Mouse (Mus musculus) myocyte (in vitro differentiated cells): ENCODE measurements around the gene Rilpl1. TPM values are rescaled to one million over a fixed set of nuclear protein-coding genes. Genes with fewer than 3 reads are reported as not detected.
A peak's percentile ranks its signal among the peaks of the same experiment; 100 is the strongest.

Source experiments
- H3K27me3 ChIP-seq: one replicate; pipeline ENCODE4 v1.6.1; 2011; ENCODE audit not compliant: control insufficient read depth, insufficient read depth, insufficient read length
- H3K36me3 ChIP-seq: one replicate; pipeline ENCODE4 v1.6.1; 2011; ENCODE audit not compliant: control insufficient read depth, insufficient read depth
- H3K4me2 ChIP-seq: one replicate; pipeline ENCODE4 v1.6.1; 2011; ENCODE audit warnings: low read depth, control low read depth
- H3K4me3 ChIP-seq: one replicate; pipeline ENCODE4 v1.5.1; 2011; ENCODE audit warnings: mild to moderate bottlenecking, control low read depth, moderate library complexity
- H3K79me2 ChIP-seq: one replicate; pipeline ENCODE4 v1.6.1; 2011; ENCODE audit not compliant: control insufficient read depth, insufficient read depth
- H3ac ChIP-seq: one replicate; pipeline ENCODE4 v1.6.1; 2011; ENCODE audit not compliant: control insufficient read depth, insufficient read length
- CEBPB ChIP-seq: IDR thresholded peaks from 2 replicates; pipeline ENCODE4 v1.6.1; 2011; ENCODE audit warnings: mild to moderate bottlenecking, moderate library complexity; ENCODE audit not compliant: poor library complexity, insufficient read depth, severe bottlenecking
- E2F4 ChIP-seq: IDR thresholded peaks from one replicate; pipeline ENCODE4 v1.6.1; 2011; ENCODE audit warnings: mild to moderate bottlenecking, control low read depth, moderate library complexity; ENCODE audit not compliant: insufficient read depth
- MAX ChIP-seq: IDR thresholded peaks from one replicate; pipeline ENCODE4 v1.6.1; 2011; ENCODE audit warnings: low read depth, mild to moderate bottlenecking, control low read depth
- MYOD1 ChIP-seq, 3 experiments: IDR thresholded peaks; one replicate each; pipeline ENCODE4 v1.6.1; 2011; ENCODE audit warnings: control low read depth in 2 of 3, low read depth in 2 of 3, mild to moderate bottlenecking in 2 of 3, moderate library complexity in 1 of 3; ENCODE audit not compliant: insufficient read length in 2 of 3, control insufficient read depth in 1 of 3
- MYOG ChIP-seq, 3 experiments: IDR thresholded peaks; one replicate each; pipeline ENCODE4 v1.6.1; 2011; ENCODE audit warnings: control low read depth in 2 of 3, low read depth in 2 of 3, mild to moderate bottlenecking in 2 of 3; ENCODE audit not compliant: insufficient read length in 2 of 3, control insufficient read depth in 1 of 3, insufficient read depth in 1 of 3
- POLR2A ChIP-seq: IDR thresholded peaks from one replicate; pipeline ENCODE4 v1.6.1; 2011; ENCODE audit warnings: low read depth, mild to moderate bottlenecking, control low read depth, moderate library complexity; ENCODE audit not compliant: insufficient read length
- POLR2AphosphoS2 ChIP-seq: IDR thresholded peaks from one replicate; pipeline ENCODE4 v1.6.1; 2011; ENCODE audit warnings: low read depth, control low read depth; ENCODE audit not compliant: insufficient read length
- REST ChIP-seq: IDR thresholded peaks from one replicate; pipeline ENCODE4 v1.6.1; 2011; ENCODE audit warnings: mild to moderate bottlenecking, control low read depth, moderate library complexity; ENCODE audit not compliant: insufficient read depth, insufficient read length
- SRF ChIP-seq: IDR thresholded peaks from one replicate; pipeline ENCODE4 v1.6.1; 2011; ENCODE audit warnings: low read depth; ENCODE audit not compliant: control insufficient read depth, insufficient read length
- TCF12 ChIP-seq: IDR thresholded peaks from one replicate; pipeline ENCODE4 v1.6.1; 2011; ENCODE audit warnings: mild to moderate bottlenecking, control low read depth; ENCODE audit not compliant: poor library complexity, insufficient read depth, severe bottlenecking
- TCF3 ChIP-seq: IDR thresholded peaks from one replicate; pipeline ENCODE4 v1.6.1; 2011; ENCODE audit warnings: low read depth, control low read depth; ENCODE audit not compliant: insufficient read length
- USF1 ChIP-seq: IDR thresholded peaks from one replicate; pipeline ENCODE4 v1.6.1; 2011; ENCODE audit warnings: low read depth, mild to moderate bottlenecking, control low read depth, moderate library complexity
- polyA plus RNA-seq: library from polyadenylated mRNA; unstranded; fragments of >200 nt; fragmentation: generic; extraction: Trizol; gene quantifications from one replicate; pipeline ENCODE4 v1.2.1, GENCODE M21; 2012; ENCODE audit warnings: missing spikeins

Gene Rilpl1
- polyA plus RNA-seq, 1 experiment: 43.1 TPM

- Histone ChIP-seq H3K4me2 (no peak overlapping the region), H3K79me2 (peaks cover 2% of the 10 kb centered on the region), H3K4me3 (no peak overlapping the region), H3K36me3 (no peaks in the 10 kb centered on the region), H3ac (no peak overlapping the region), H3K27me3 (no peaks in the 10 kb centered on the region)
- TF ChIP-seq POLR2AphosphoS2 (no peak), MYOD1 (IDR thresholded peaks at IDR 0.05; ENCODE audit: control insufficient read depth in 1 of 3, insufficient read length in 2 of 3, low read depth in 2 of 3) (peak in 1 of 3 experiments; percentile 63)
Measured at GRCm38 (mm10) chr5:124524943-124525342, 6.2 kb downstream of the Rilpl1 start.

GRCm38 (mm10) chr5:124523032-124523431 is 8.2 kb downstream of the Rilpl1 start:
- no peak for TF ChIP-seq USF1
- TF ChIP-seq MYOG (IDR thresholded peaks at IDR 0.05; ENCODE audit: control insufficient read depth in 1 of 3, insufficient read depth in 1 of 3, insufficient read length in 2 of 3, low read depth in 2 of 3): no peak
- TF ChIP-seq POLR2AphosphoS2: no peak
- TF ChIP-seq CEBPB: no peak
- TF ChIP-seq MAX: no peak
- H3K27me3 ChIP-seq: no peaks in the 10 kb centered on the region
- H3K36me3 ChIP-seq: no peaks in the 10 kb centered on the region
- no peak overlapping the region for H3K4me2 ChIP-seq
- no peaks in the 10 kb centered on the region for H3K79me2 ChIP-seq
- no peak overlapping the region for H3K4me3 ChIP-seq
- no peak overlapping the region for H3ac ChIP-seq

DNA sequence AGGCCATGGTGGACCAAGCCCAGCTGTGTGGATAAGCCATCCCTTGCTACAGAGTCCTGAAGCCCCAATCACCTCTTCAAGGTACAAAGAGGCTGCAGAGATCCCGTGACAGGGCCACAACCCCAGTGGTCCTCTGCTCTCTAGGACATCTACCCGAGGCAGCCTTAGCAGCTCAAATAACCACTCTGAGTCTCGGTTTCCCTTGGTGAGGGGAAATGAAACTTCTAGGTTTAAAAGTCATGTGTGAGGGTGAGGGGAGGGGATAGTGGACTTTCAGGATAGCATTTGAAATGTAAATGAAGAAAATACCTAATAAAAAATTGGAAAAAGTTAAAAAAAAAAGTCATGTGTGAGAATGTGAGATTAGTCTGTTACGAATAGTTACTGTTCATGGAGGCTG is 9.6 kb downstream of the Rilpl1 start:
- Histone ChIP-seq H3K79me2 (no peaks in the 10 kb centered on the region), H3ac (no peak overlapping the region), H3K36me3 (no peaks in the 10 kb centered on the region), H3K27me3 (no peaks in the 10 kb centered on the region), H3K4me2 (no peak overlapping the region), H3K4me3 (no peak overlapping the region)
- no peak for TF ChIP-seq MYOD1 (IDR thresholded peaks at IDR 0.05; ENCODE audit: control insufficient read depth in 1 of 3, insufficient read length in 2 of 3, low read depth in 2 of 3)
- TF ChIP-seq USF1: no peak
- TF ChIP-seq TCF12: no peak
- TF ChIP-seq MAX: no peak
- no peak for TF ChIP-seq REST
- TF ChIP-seq TCF3: no peak
- no peak for TF ChIP-seq E2F4
- no peak for TF ChIP-seq CEBPB
- TF ChIP-seq SRF: no peak
- no peak for TF ChIP-seq MYOG (IDR thresholded peaks at IDR 0.05; ENCODE audit: control insufficient read depth in 1 of 3, insufficient read depth in 1 of 3, insufficient read length in 2 of 3, low read depth in 2 of 3)
- no peak for TF ChIP-seq POLR2A
- no peak for TF ChIP-seq POLR2AphosphoS2

DNA sequence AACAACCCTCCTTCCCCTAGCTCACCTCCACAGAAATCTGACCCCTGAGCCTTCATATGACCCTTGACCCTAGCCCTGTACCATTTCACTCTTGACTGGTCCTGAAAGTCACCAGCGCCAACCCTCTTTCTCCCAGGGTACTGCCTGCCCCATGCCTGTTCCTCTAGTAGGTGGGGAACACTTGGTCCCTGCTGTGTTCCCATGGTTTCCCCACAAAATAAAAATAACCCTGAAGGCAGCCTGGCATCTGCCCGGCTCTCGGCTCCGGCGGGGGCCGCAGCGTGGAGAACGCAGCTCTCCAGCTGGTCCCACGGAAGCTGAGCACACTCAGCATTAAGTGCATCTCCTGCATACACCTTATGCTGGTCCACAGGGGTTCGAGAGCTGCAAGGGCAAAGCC is 12.5 kb downstream of the Rilpl1 start:
- H3K27me3 ChIP-seq: no peaks in the 10 kb centered on the region
- no peak overlapping the region for H3K4me3 ChIP-seq
- TF ChIP-seq E2F4: no peak
- no peak for TF ChIP-seq TCF12
- TF ChIP-seq SRF: no peak
- TF ChIP-seq USF1: no peak
- TF ChIP-seq POLR2A: no peak
- TF ChIP-seq TCF3: no peak
- no peak for TF ChIP-seq MAX
- no peak for TF ChIP-seq REST
- TF ChIP-seq POLR2AphosphoS2: no peak
- TF ChIP-seq MYOG (IDR thresholded peaks at IDR 0.05; ENCODE audit: control insufficient read depth in 1 of 3, insufficient read depth in 1 of 3, insufficient read length in 2 of 3, low read depth in 2 of 3): no peak
- no peak for TF ChIP-seq CEBPB
- TF ChIP-seq MYOD1 (IDR thresholded peaks at IDR 0.05; ENCODE audit: control insufficient read depth in 1 of 3, insufficient read length in 2 of 3, low read depth in 2 of 3): no peak
- H3ac ChIP-seq: no peak overlapping the region
- no peaks in the 10 kb centered on the region for H3K36me3 ChIP-seq
- H3K79me2 ChIP-seq: no peaks in the 10 kb centered on the region
- H3K4me2 ChIP-seq: no peak overlapping the region

DNA sequence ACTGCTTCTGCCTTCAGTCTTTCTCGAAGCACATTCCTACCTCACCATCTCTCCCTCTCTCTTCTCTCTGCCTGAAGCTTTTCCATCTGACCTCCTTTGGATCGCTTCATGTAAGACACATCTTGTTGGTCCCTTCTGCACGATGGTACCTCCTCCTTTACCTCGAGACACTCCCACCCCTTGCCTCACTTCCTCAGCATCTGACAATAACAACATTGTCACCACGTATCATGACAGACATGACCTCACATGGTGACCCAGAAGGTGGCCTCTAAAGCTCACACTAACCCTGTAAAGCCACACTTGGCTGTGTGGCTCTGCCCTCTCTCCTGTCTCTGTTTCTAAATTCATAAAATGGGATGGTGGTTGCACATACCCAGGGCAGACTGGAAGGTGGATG is 15.4 kb downstream of the Rilpl1 start:
- H3K27me3 ChIP-seq: no peaks in the 10 kb centered on the region
- TF ChIP-seq SRF (no peak), TCF3 (no peak), E2F4 (no peak), POLR2A (no peak), REST (no peak), CEBPB (no peak), MYOD1 (IDR thresholded peaks at IDR 0.05; ENCODE audit: control insufficient read depth in 1 of 3, insufficient read length in 2 of 3, low read depth in 2 of 3) (no peak), USF1 (no peak), POLR2AphosphoS2 (no peak), MYOG (IDR thresholded peaks at IDR 0.05; ENCODE audit: control insufficient read depth in 1 of 3, insufficient read depth in 1 of 3, insufficient read length in 2 of 3, low read depth in 2 of 3) (no peak), TCF12 (no peak), MAX (no peak)
- H3ac ChIP-seq: no peak overlapping the region
- H3K4me2 ChIP-seq: no peak overlapping the region
- H3K79me2 ChIP-seq: no peaks in the 10 kb centered on the region
- H3K4me3 ChIP-seq: no peak overlapping the region
- no peaks in the 10 kb centered on the region for H3K36me3 ChIP-seq
